Mouse (Mus musculus): ENCODE data around the gene Rpl38.

DNA sequence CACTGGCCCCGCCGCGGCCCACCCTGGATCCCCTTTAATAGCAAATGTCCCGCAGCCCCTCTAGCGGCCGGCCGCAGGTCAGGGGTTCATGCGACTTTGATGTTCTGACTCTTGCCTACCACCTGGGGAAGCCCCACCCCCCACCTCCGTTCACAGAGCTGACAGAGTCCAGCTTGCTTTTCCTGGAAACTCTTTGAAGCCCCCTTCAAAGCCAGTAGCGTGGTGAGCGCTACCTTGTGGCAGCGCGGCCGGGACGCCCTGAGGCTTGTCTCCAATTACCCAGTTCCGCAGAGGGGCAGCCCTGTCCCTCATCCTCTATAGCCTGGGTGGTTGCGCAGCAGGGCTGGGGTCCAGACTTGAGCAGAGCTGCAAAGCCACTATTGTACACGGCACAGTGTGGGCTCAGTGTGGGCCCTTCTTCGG lies 28.6 kb upstream of the Rpl38 start:
- no peak for TF ChIP-seq EP300 (IDR thresholded peaks at IDR 0.05; ENCODE audit: insufficient read depth, low read depth, low read length)
- TF ChIP-seq CTCF (IDR thresholded peaks at IDR 0.05): no peak
- no peak for TF ChIP-seq POLR2A (IDR thresholded peaks at IDR 0.05; ENCODE audit: insufficient read depth, low read depth, low read length)
